ENCODE assay signal across 13 mouse cellular contexts in genomic region chr8:20381637-20382036, GRCm38 (mm10). TPM values are rescaled to one million over a fixed set of nuclear protein-coding genes. Genes with fewer than 3 reads are reported as not detected.
"Had no signal": no experiment of that assay in that cellular context is flagged by ENCODE, and none has a peak within 500 bp of the region (broad histone marks: within the 10 kb centered on the region; RNA-seq: fewer than 3 reads in every experiment).

No protein-coding gene starts in this region.

RNA-seq across cellular contexts. Expression of gene Gm15319, which starts 18.6 kb away (rescaled TPM):
- polyA plus RNA-seq: embryonic facial prominence, embryonic 10.5 days; embryonic facial prominence, embryonic 11.5 days; embryonic facial prominence, embryonic 12.5 days; embryonic facial prominence, embryonic 13.5 days; embryonic facial prominence, embryonic 14.5 days; embryonic facial prominence, embryonic 15.5 days; erythroblast, embryonic 14.5 days; forebrain, embryonic 10.5 days; forebrain, embryonic 12.5 days; forebrain, embryonic 13.5 days; forebrain, embryonic 16.5 days; forebrain, postnatal 0 days; heart, adult 2 months had no signal
